Comparison of ENCODE assay signal across 28 mouse cellular contexts in genomic region chr3:31088789-31089775, GRCm38 (mm10). TPM values are rescaled to one million over a fixed set of nuclear protein-coding genes. Genes with fewer than 3 reads are reported as not detected.
DNase-seq lines count a peak whose midpoint lies in the region; ATAC-seq lines count a peak whose summit lies in the region.
"Had no signal": no experiment of that assay in that cellular context is flagged by ENCODE, and none has a peak within 500 bp of the region (broad histone marks: within the 10 kb centered on the region; RNA-seq: fewer than 3 reads in every experiment).

No protein-coding gene starts in this region.

- no peaks in the 10 kb centered on the region for H3K36me3 ChIP-seq in heart, embryonic 13.5 days
- H3K36me3 ChIP-seq in splenic B cell, adult 2 months (ENCODE audit: control insufficient read depth, insufficient read depth, low read length, poor library complexity, severe bottlenecking): no peaks in the 10 kb centered on the region
- H3K36me3 ChIP-seq: forebrain, embryonic 15.5 days; heart, embryonic 10.5 days; hindbrain, embryonic 13.5 days; limb, embryonic 15.5 days; midbrain, embryonic 10.5 days; neural tube, embryonic 13.5 days had no signal

- peaks cover 18% of the 10 kb centered on the region for H3K4me1 ChIP-seq in heart, embryonic 13.5 days

- H3K27ac ChIP-seq in heart, embryonic 13.5 days (replicated peaks): no peak overlapping the region
- H3K27ac ChIP-seq: forebrain, embryonic 15.5 days; heart, embryonic 10.5 days; hindbrain, embryonic 13.5 days; layer of hippocampus, adult 2 months; limb, embryonic 15.5 days; liver, embryonic 14.5 days; midbrain, embryonic 10.5 days; neural tube, embryonic 13.5 days had no signal

- 49% methylated on average over 10 of the region's 10 CpGs for WGBS in heart, embryonic 13.5 days

- H3K27me3 ChIP-seq in heart, embryonic 13.5 days (replicated peaks): 0 out of 2 replicates have a peak, but pooled peaks cover 3% of the 10 kb centered on the region
- H3K27me3 ChIP-seq in splenic B cell, adult 2 months (ENCODE audit: control insufficient read depth, insufficient read depth, low read length, poor library complexity, severe bottlenecking): no peaks in the 10 kb centered on the region
- H3K27me3 ChIP-seq: forebrain, embryonic 15.5 days; hindbrain, embryonic 13.5 days; limb, embryonic 15.5 days; neural tube, embryonic 13.5 days; Patski had no signal

- peak overlapping the region; percentile 3; the same call in 1 of the 2 replicates for H3K9ac ChIP-seq in heart, embryonic 13.5 days
- H3K9ac ChIP-seq: forebrain, embryonic 15.5 days; hindbrain, embryonic 13.5 days; limb, embryonic 15.5 days; liver, embryonic 14.5 days; lung, embryonic 14.5 days; neural tube, embryonic 13.5 days had no signal

- H3K4me3 ChIP-seq in heart, embryonic 13.5 days: no peak overlapping the region
- H3K4me3 ChIP-seq: forebrain, embryonic 15.5 days; heart, embryonic 10.5 days; hindbrain, embryonic 13.5 days; layer of hippocampus, adult 2 months; limb, embryonic 15.5 days; midbrain, embryonic 10.5 days; neural tube, embryonic 13.5 days had no signal

- no peak for DNase-seq in heart, postnatal 25 days (ENCODE audit: low spot score)
- DNase-seq in A20 (ENCODE audit: low read depth, low spot score) (peak; percentile 41), ES-CJ7 (ENCODE audit: low read depth, low spot score) (peak; percentile 81)
- DNase-seq in splenic B cell, adult 2 months (ENCODE audit: low read depth, low spot score): peak; percentile 48
- DNase-seq in lung, postnatal 36 days: no peak
- no peak for DNase-seq in layer of hippocampus, adult 18-20 months (ENCODE audit: low spot score in 2 of 2)
- DNase-seq: adrenal gland, postnatal 25 days; cerebellum, adult 9-10 months; cerebellum, postnatal 36 days; gastrocnemius, postnatal 25 days; heart, adult 11 months; heart, postnatal 4 days; kidney, postnatal 25 days; lung, embryonic 14.5 days; lung, postnatal 14 days; right cerebral cortex, postnatal 14 days had no signal

- intact Hi-C loops in heart, postnatal 25 days (cut with DNase I): no loop called here

- no peaks in the 10 kb centered on the region for H3K9me3 ChIP-seq in heart, embryonic 13.5 days
- H3K9me3 ChIP-seq: forebrain, embryonic 15.5 days; heart, embryonic 10.5 days; hindbrain, embryonic 13.5 days; limb, embryonic 15.5 days; midbrain, embryonic 10.5 days; neural tube, embryonic 13.5 days had no signal

- no peak overlapping the region for H3K4me2 ChIP-seq in heart, embryonic 13.5 days
- H3K4me2 ChIP-seq: forebrain, embryonic 15.5 days; hindbrain, embryonic 13.5 days; limb, embryonic 15.5 days; lung, embryonic 14.5 days; neural tube, embryonic 13.5 days had no signal

- no peak for ATAC-seq in heart, embryonic 13.5 days (ENCODE audit: extremely low read depth, insufficient number of reproducible peaks, low FRiP score, low TSS enrichment)
- no peak for ATAC-seq in cerebellum, adult (ENCODE audit: insufficient number of reproducible peaks, low FRiP score, low TSS enrichment)
- ATAC-seq: forebrain, embryonic 15.5 days; intestine, postnatal 0 days; Patski had no signal

RNA-seq across cellular contexts. Expression of gene Skil, which starts 5.8 kb away (rescaled TPM):
- polyA plus RNA-seq in heart, embryonic 13.5 days (2015; fragmentation: Nextera tagmentation; extraction: Ambion mirVana): 14.7 and 16.3 TPM in 2 replicates
- total RNA-seq in heart, postnatal 25 days (2021): 10 to 100 TPM; 14.2 to 17.6 TPM
- total RNA-seq in layer of hippocampus, adult 18-20 months (2021): 10 to 100 TPM; 61.6 to 63.4 TPM

Comparison
In these comparisons a context has a peak if more than half of its experiments do, and no peak if none do; other contexts are left out.
1. DNase-seq: peak in A20 (single experiment), ES-CJ7 (single experiment) and splenic B cell, adult 2 months (single experiment); none in heart, postnatal 25 days (single experiment), lung, postnatal 36 days (single experiment) and layer of hippocampus, adult 18-20 months (0 of 2).